Mouse (Mus musculus): Measurements from ENCODE around the gene Minos1.

GRCm38 (mm10) chr4:139055744-139056143, 75.2 kb downstream of the Minos1 start:
- TF ChIP-seq POLR2A (IDR thresholded peaks at IDR 0.05; ENCODE audit: low read depth, low read length) (no peak), CTCF (IDR thresholded peaks at IDR 0.05; ENCODE audit: extremely low read depth, insufficient read depth, insufficient read length, insufficient replicate concordance) (no peak)

Data from spleen, adult 2 months (tissue).